8 mouse cellular contexts compared by ENCODE assay signal in the genomic region with DNA sequence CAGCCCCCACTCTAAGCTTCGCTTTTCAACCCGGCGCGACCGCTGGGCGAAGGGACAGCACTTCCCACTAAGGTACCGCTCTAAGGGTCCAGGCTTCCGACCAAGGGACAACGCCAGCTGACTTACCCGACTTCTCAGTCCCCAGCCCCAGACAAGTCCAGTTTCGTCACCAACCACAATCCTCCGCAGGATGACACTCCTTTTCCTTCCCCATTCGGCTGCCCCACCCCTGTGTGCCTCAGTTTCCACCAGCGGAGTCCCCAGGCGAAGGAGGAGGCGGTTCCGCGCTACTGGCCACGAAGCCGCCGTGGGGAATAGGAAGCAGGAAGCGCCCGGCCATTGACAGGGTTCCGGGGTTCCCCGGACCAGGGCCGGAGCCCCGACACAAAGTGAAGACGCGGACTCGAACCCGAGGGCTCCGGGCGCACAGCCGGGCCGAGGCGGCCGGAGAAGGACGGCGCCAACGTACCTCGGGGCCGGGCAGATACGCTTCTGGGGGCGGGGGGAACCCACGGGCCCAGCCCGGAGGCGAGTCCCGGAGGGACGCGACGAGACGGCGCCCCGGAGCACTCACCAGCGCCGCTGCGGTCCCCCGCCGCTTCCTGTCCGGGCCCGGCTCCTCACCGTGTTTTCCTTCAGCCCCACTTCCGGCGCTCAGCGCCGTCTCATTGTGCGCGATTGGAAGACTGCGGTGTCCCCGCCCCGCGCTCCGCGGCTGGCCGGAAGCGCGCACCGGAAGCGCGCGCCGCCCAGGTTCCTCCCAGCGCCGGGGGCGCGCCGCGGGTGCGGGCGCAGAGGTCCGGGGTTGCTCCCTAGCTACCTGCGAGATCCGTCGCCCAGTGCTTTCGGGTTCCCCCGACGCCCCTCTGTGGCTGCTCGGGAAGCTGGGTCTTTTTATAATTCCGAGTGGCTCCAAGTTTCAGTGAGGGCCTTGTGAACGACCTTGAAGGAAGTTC. TPM values are rescaled to one million over a fixed set of nuclear protein-coding genes. Genes with fewer than 3 reads are reported as not detected.
DNase-seq lines count a peak whose midpoint lies in the region; ATAC-seq lines count a peak whose summit lies in the region.

A gene (minus strand): TSS at position 641 of the 956 bp plus-strand sequence.

- H3K36me3 ChIP-seq in heart, embryonic 14.5 days (ENCODE audit: control insufficient read depth, insufficient read depth, low read length): peaks cover 20% of the 10 kb centered on the region
- peaks cover 38% of the 10 kb centered on the region for H3K36me3 ChIP-seq in liver, embryonic 13.5 days
- no peaks in the 10 kb centered on the region for H3K36me3 ChIP-seq in stomach, embryonic 16.5 days (ENCODE audit: control insufficient read depth, insufficient read depth, low read length)

- H3K4me3 ChIP-seq in brown adipose tissue, adult 24 weeks (ENCODE audit: insufficient read depth, low read depth, low read length): peak within 1 kb of the TSS; percentile 99
- peak within 1 kb of the TSS; percentile 86 to 96 for H3K4me3 ChIP-seq in heart, embryonic 14.5 days (ENCODE audit: control insufficient read depth in 1 of 2, insufficient read depth in 1 of 2, low read depth in 1 of 2, low read length in 2 of 2)
- H3K4me3 ChIP-seq in liver, embryonic 13.5 days (replicated peaks): peak within 1 kb of the TSS; percentile 98
- peak within 1 kb of the TSS; percentile 88 for H3K4me3 ChIP-seq in stomach, embryonic 16.5 days (replicated peaks; ENCODE audit: low read length)

- WGBS in heart, embryonic 14.5 days: under 1% methylated on average over 97 of the region's 100 CpGs
- under 1% methylated on average over 97 of the region's 100 CpGs for WGBS in liver, embryonic 13.5 days (ENCODE audit: insufficient replicate concordance)
- under 1% methylated on average over 90 of the region's 100 CpGs for WGBS in stomach, embryonic 16.5 days

- H3K27me3 ChIP-seq in heart, embryonic 14.5 days (ENCODE audit: control insufficient read depth, insufficient read depth, low read length): no peaks in the 10 kb centered on the region
- H3K27me3 ChIP-seq in liver, embryonic 13.5 days: no peaks in the 10 kb centered on the region
- H3K27me3 ChIP-seq in stomach, embryonic 16.5 days (ENCODE audit: control insufficient read depth, insufficient read depth, low read length): no peaks in the 10 kb centered on the region

- no peaks in the 10 kb centered on the region for H3K9me3 ChIP-seq in heart, embryonic 14.5 days (ENCODE audit: control insufficient read depth, low read length)
- no peaks in the 10 kb centered on the region for H3K9me3 ChIP-seq in liver, embryonic 13.5 days (replicated peaks)
- H3K9me3 ChIP-seq in stomach, embryonic 16.5 days (replicated peaks; ENCODE audit: control insufficient read depth, low read length): no peaks in the 10 kb centered on the region

- H3K9ac ChIP-seq in heart, embryonic 14.5 days (ENCODE audit: low read length): peak within 1 kb of the TSS; percentile 96
- H3K9ac ChIP-seq in liver, embryonic 13.5 days: peak within 1 kb of the TSS; percentile 99
- H3K9ac ChIP-seq in stomach, embryonic 16.5 days (ENCODE audit: low read length): peak within 1 kb of the TSS; percentile 95

- peaks cover 13% of the 10 kb centered on the region for H3K4me1 ChIP-seq in brown adipose tissue, adult 24 weeks (ENCODE audit: control insufficient read depth, insufficient read depth, insufficient read length, low read length)
- peaks cover 5 to 34% of the 10 kb centered on the region in 2 experiments; a peak in 3 of 4 replicates for H3K4me1 ChIP-seq in heart, embryonic 14.5 days (ENCODE audit: control insufficient read depth in 2 of 2, insufficient read depth in 2 of 2, low read length in 2 of 2)
- peaks cover 59% of the 10 kb centered on the region for H3K4me1 ChIP-seq in liver, embryonic 13.5 days (replicated peaks)
- peaks cover 24% of the 10 kb centered on the region for H3K4me1 ChIP-seq in stomach, embryonic 16.5 days (ENCODE audit: control insufficient read depth, insufficient read depth, low read length)

- peak within 1 kb of the TSS; percentile 76 for H3K4me2 ChIP-seq in heart, embryonic 14.5 days (ENCODE audit: low read length)
- H3K4me2 ChIP-seq in liver, embryonic 13.5 days: peak within 1 kb of the TSS; percentile 86
- H3K4me2 ChIP-seq in stomach, embryonic 16.5 days (ENCODE audit: low read depth, low read length): peak within 1 kb of the TSS; percentile 66

- H3K27ac ChIP-seq in brown adipose tissue, adult 24 weeks (replicated peaks; ENCODE audit: low read depth, low read length): peak within 1 kb of the TSS; percentile 95
- peak within 1 kb of the TSS; percentile 92 to 96 for H3K27ac ChIP-seq in heart, embryonic 14.5 days (replicated peaks in 1 of 2; ENCODE audit: control insufficient read depth in 1 of 2, insufficient read depth in 1 of 2, low read depth in 2 of 2, low read length in 2 of 2)
- peak within 1 kb of the TSS; percentile 100 for H3K27ac ChIP-seq in liver, embryonic 13.5 days
- peak within 1 kb of the TSS; percentile 96 for H3K27ac ChIP-seq in stomach, embryonic 16.5 days (ENCODE audit: low read length)

- DNase-seq in CD4-positive, CD25-positive, alpha-beta regulatory T cell, adult 2 months (ENCODE audit: low read depth, low spot score): peak; percentile 97
- peak; percentile 79 for DNase-seq in fibroblast of lung, adult 2 months (ENCODE audit: low read depth)
- peak; percentile 97 for DNase-seq in kidney, postnatal 14 days
- peak; percentile 91 for DNase-seq in liver, embryonic 13.5 days
- peak; percentile 95 for DNase-seq in neural tube, embryonic 10.5 days (ENCODE audit: extremely low spot score, low spot score)

- ATAC-seq in heart, embryonic 14.5 days (ENCODE audit: insufficient number of reproducible peaks, insufficient read depth, low FRiP score, low read depth): peak; percentile 95
- ATAC-seq in liver, embryonic 13.5 days (ENCODE audit: low read depth): peak; percentile 92
- peak; percentile 97 for ATAC-seq in stomach, embryonic 16.5 days (ENCODE audit: insufficient read depth, low FRiP score)

RNA-seq across cellular contexts. Expression of the gene that starts here (rescaled TPM):
- 33.9 and 51.0 TPM in 2 replicates for polyA plus RNA-seq in brown adipose tissue, adult 24 weeks (2012; ENCODE audit: insufficient read depth, insufficient read length, missing spikeins)
- polyA plus RNA-seq in heart, embryonic 14.5 days (2014; fragmentation: Nextera tagmentation; extraction: Ambion mirVana): 35.0 and 35.1 TPM in 2 replicates
- polyA plus RNA-seq in liver, embryonic 13.5 days (2015; fragmentation: Nextera tagmentation; extraction: Ambion mirVana): 54.4 and 61.8 TPM in 2 replicates
- polyA plus RNA-seq in stomach, embryonic 16.5 days (2015; fragmentation: Nextera tagmentation; extraction: Ambion mirVana): 52.4 and 52.9 TPM in 2 replicates

Comparison
In these comparisons a context has a peak if more than half of its experiments do, and no peak if none do; other contexts are left out.
1. Peak in every context shown above with its lines: DNase-seq, ATAC-seq, H3K4me3 ChIP-seq and H3K27ac ChIP-seq.